Mouse (Mus musculus): ENCODE measurements around the gene Slc25a25.

- no peak for TF ChIP-seq POLR2A (IDR thresholded peaks at IDR 0.05; ENCODE audit: low read depth, low read length)
- no peak for TF ChIP-seq KAT2A (IDR thresholded peaks at IDR 0.05; ENCODE audit: insufficient replicate concordance, low read length)
- no peak for TF ChIP-seq SIN3A (IDR thresholded peaks at IDR 0.05; ENCODE audit: low read length)
- TF ChIP-seq EP300 (IDR thresholded peaks at IDR 0.05; ENCODE audit: low read length): no peak
- TF ChIP-seq JUND (conservative IDR thresholded peaks at IDR 0.05; ENCODE audit: low read depth, low read length): no peak
- no peak for TF ChIP-seq E2F4 (IDR thresholded peaks at IDR 0.05; ENCODE audit: insufficient replicate concordance, low read depth, low read length)
- peak; percentile 32 to 97; a peak in 3 of 4 replicates for TF ChIP-seq CTCF (conservative IDR thresholded peaks at IDR 0.05 in 1 of 2, IDR thresholded peaks at IDR 0.05 in 1 of 2; ENCODE audit: low read depth in 2 of 2, low read length in 2 of 2)
- peak; percentile 29 for TF ChIP-seq ZC3H11A (IDR thresholded peaks at IDR 0.05; ENCODE audit: low read depth, low read length)
- no peak for TF ChIP-seq CHD1 (IDR thresholded peaks at IDR 0.05; ENCODE audit: low read depth, low read length)
These were observed 37.4 kb upstream of the Slc25a25 start for GRCm38 (mm10) chr2:32488679-32489078.
